Mouse (Mus musculus) urinary bladder, adult 2 months (tissue): ENCODE data around the gene Ptp4a2. TPM values are rescaled to one million over a fixed set of nuclear protein-coding genes. Genes with fewer than 3 reads are reported as not detected.
"Not testable (repeated sequence)": the region's sequence is repeated elsewhere in the genome, so short reads cannot be mapped to it uniquely, and the experiment has no call there.

ENCODE experiments used
- DNase-seq: peaks from one replicate; pipeline ENCODE4 v3.0.0; 2022; ENCODE audit warnings: low spot score
- polyA plus RNA-seq: library from polyadenylated mRNA; depleted of rRNA; stranded (reverse); fragments of >200 nt; gene quantifications from 2 replicates; pipeline ENCODE4 v1.2.3, GENCODE M21; 2012

Gene Ptp4a2
- polyA plus RNA-seq, 1 experiment, result 121 TPM

DNA sequence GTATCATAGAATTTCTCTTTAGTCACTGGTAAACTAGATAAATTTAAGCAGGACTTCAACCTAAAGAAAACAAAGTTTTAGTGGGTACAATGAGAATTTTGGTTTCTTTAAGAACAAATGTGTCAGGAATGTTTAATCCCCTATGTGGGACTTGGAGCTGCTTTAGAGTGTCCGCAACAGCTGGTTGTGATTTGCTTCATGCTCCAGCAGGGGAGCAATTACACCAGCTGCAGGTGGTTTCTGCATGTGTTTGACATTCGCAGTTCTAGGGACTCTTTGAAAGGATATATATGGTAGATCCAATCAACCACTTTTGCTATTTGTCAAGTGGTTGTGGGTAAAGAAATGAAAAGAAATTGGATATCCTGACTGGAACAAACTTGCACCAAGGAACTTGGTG lies 39.5 kb downstream of the Ptp4a2 start:
- DNase-seq, result no peak

DNA sequence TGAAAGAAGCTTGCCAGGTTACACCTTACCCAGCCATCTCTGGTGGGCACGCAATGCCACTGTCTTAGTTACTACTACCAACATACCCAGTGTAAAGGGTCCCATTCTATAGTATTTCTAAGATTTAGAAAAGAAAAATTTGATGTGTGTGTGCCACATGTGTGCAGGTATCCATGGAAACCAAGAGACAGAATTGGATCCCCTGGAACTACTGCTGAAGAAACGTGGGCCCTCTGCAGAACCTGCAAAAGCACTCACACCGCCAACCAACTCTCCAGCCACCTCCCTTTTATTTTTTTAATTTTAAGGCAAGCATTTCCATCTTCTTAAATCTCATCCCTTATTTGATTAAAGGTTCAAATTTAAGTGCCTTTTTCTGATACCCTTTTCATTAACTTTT lies 40.8 kb downstream of the Ptp4a2 start:
- no peak for DNase-seq

DNA sequence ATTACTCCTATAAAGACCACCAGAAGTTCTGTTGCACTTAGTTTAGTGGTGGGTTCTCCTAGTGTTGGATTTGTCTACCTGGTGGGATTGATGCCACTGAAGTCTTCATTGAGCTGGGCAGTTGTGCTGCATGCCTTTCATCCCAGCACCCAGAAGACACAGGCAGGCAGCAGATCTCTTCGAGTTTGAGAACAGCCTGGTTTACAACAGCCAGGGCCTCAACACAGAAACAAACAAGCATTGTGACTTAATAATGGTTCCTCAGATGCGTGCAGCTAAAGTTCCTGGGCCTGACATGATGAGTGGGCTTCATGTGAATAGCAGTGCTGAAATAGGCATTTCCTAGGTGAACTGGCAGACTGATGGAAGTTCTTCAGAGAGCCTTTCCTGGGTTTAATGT lies 42.0 kb downstream of the Ptp4a2 start:
- DNase-seq, result no peak

DNA sequence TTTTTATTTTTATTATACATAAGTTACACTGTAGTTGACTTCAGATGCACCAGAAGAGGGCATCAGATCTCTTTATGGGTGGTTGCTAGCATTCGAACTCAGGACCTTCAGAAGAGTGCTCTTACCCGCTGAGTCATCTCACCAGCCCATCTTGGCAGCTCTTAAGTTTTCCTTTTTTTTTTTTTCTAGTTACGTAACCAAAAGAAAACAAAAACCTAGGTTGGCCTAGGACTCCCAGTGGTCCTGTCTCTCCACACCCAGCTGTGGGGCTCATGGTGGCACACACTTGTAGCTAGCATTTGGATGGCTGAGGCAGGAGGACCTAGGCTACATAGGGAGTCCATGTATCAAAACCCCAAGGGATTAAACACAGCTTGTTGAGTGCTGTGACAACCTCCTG lies 43.0 kb downstream of the Ptp4a2 start:
- DNase-seq, result no peak

DNA sequence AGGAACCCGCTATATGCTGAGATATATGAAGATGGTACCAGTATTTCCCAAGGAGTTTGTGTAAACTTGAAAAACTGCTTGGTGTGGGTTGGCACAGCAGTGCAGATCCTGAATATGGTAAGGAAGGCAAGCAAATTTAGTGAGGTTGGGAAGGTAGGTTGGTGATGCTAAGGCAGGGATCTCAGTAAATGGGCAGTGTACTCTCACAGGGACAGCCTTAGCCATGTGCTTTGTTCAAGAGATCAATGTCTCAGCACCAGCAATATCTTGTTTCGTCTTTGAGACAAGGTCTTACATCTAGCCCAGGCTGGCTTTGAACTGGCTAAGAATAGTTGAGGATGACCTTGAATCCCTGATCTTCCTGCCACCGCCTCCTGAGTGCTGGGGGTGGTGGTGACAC lies 43.6 kb downstream of the Ptp4a2 start:
- no peak for DNase-seq

DNA sequence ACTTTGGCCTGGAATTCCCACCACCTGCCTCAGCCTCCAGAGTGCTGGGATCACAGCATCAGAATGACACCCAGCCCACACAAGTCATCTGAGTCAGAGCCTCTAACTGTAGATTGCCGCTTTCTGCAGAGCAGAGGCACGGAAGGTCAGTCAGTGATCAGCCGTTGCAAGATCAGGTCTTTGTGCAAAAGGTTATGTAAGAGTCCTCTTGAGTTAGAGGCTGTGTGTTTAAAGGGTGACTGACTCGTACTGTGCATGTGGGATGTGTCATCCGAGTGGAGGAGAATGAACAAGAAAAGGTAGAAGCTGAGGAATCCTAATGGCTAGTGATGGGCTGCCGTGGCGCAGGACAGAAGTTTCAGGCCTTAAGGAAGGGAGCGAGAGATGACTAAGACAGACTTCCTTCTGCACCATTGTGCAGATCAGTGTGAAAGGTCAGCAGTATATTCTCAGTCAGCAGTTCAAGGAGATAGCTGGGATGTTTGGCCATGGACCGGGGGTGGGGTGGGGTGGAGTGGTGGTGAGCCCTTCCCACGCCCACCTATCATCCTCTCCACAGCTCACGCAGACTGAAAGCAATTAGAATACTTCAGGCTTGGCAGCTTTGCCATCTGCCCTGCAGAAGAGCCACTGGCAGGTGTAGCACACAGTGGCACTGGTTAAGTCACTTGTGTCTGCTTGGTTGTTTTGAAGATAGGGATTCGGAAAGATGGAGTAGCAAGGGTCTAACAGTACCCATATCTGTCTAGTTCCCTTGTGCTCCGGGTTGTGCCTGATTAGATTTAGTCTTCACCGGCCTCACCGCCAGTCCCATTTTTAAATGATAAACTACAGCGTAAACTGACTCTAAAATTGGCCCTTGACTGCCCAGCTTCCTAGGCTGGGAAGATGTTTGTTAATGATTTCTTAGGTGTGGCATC lies 44.3 kb downstream of the Ptp4a2 start:
- DNase-seq, result no peak

DNA sequence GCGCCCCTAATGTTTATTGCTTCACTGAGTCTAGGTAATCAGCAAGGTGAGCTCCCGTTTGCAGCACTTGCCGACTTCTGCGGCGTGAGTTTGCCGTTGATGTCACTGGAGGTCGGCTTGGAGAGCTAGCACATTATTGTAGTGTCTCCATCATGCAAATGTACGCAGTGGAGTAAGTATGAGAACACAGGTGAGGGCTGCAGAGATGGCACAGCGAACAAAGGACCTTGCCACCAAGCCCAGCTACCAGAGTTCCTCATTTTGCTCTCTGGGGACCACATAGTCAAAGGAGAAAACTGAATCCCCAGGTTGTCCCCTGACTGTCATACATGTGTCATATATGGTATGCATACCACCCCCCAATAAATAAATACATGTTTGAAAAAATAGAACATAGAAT lies 49.4 kb downstream of the Ptp4a2 start:
- no peak for DNase-seq

DNA sequence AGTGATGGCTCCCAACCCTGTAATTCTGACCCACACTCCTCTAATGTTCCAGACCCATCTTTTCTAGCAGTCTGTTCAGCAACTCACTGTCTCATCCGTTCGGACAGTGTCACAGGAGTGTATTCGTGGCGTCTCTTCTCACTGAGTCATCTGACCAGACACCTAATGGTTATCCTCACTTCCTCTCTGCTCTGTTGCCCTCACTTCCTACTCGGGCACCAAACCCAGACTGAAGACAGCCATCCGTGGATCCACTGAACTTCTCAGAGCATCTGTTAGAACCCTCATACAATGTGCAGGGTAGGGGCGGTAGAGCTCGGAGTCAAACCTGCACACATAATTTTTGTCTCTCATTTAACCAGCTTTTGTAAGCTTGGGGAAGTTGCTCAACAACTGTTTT lies 50.4 kb downstream of the Ptp4a2 start:
- no peak for DNase-seq

DNA sequence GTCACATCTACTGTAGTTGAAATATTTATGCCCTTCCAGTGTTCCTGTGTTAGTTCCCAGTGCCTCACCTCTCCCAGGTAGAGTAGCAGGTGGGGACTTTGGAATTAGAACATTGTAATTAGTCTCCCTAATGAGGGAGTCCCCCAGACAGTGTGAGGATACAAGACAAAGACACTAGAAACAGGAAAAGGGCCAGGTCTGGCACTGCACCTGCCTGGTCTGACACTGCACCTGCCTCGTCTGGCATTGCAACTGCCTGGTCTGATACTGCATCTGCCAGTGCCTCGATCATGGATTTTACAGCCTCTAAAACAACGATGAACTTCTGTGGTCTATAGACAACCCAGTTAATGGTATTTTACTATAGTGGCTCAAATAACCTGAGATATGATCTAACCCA lies 51.3 kb downstream of the Ptp4a2 start:
- no peak for DNase-seq

DNA sequence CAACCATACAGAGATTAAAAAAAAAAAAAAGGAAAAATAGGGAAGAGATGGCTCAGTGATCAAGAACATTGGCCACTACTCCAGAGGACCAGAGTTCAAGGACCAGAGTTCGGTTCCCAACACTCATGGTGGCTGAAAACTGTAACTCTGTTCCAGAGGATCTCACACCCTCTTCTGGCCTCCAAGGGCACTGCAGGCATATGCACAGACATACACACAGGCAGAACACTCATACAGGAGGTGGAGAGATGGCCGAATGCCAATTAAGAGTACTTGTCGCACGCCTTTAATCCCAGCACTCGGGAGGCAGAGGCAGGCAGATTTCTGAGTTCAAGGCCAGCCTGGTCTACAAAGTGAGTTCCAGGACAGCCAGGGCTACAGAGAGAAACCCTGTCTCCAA lies 55.2 kb downstream of the Ptp4a2 start:
- not testable (repeated sequence) for DNase-seq

DNA sequence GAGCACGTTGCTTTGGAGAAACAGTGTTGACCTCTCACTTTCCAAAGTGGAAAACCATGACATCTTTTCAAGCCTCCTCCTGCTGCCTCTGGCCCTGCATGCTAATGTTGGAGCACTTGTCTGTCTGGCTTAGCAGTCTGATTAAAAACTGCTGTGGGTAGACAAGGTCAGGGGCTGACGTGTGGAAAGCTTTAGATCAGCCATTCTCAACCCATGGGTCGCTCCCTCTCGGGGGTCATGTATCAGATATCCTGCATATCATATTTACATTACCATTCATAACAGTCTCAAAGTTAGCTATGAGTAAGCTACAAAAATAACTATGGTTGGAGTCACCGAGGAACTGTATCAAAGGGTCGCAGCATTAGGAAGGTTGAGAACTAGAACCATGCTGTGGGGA lies 57.2 kb downstream of the Ptp4a2 start:
- no peak for DNase-seq

DNA sequence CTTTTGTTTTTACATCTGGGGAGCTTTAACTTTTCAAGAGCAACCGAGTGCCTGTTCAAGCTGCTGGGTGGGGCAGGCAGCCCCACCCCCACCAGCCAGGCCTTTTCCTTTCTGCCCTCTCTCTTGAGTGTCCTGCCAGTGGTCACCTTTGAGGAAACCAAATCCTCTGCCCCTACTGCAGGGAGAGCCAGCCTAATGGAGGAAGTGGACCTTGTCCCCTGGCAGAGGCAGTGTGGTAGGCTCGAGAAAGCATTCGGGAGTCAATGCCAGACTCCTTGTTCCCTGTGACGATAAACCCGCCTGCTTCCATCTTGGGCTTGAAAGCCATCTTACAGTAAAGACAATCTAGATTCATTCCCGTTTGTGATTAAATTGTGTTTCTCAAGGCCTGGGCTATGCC lies 59.5 kb downstream of the Ptp4a2 start:
- no peak for DNase-seq

DNA sequence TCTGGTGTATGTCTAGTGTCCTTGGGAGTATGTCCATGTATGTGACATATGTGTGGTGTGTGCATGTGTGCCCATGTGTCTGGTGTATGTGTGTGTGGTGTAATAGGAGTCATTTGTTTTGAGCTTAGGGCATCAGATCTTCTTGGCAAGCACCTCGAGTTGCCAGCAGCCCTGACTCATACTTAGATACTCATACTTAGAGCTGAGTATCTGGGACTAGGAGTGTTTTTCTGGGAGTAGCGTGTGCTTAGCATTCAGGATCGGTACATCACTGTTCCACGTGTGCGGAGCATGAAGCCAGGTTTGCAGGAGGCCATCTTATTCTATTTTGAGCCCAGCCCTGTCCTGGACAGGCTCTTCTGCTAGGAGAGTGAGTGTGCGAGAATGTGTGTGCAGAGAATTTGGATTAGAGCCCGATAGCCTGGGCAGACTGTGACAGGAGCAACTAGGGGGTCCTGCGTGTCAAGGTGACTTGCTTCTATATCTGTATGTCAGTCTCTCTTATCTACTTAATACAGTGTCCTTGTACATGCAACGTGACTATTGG lies 61.4 kb downstream of the Ptp4a2 start:
- DNase-seq, result no peak

DNA sequence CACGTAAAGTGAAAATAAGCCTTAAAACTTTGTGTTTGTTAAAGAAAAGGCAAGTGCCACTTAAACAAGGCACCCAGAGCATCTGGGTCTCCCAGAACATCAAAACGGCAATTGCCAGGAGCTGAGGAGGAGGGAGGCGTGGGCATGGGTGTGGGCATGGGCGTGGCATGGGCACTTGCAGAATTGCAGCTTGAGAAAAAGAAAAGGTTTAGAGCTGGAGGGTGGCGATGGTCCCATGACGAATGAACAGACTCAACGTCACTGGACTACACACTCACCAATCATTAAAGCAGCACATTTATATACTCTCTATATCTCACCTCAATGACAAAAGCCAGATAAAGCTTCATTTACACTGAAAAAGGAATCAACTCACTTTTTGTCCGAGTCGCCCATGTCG lies 63.8 kb downstream of the Ptp4a2 start:
- DNase-seq, result no peak

DNA sequence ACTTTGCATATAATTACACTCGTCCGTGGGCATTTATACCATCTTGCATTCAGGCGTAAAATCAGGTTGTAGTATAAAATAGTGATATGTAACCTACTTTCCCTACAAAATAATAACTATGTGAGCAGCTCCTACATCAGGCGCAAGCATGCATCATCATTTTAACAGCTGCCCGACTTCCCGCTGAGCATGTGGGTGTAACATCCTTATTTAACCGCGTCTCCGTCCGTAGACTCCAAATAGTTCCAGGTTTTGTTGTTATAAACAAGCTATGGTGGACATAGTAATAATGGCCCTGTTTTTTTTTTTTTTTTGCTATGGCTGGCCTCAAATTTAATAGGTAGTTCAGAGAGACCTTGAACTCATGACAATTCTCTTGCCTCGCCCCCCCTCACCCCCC lies 64.4 kb downstream of the Ptp4a2 start:
- no peak for DNase-seq

DNA sequence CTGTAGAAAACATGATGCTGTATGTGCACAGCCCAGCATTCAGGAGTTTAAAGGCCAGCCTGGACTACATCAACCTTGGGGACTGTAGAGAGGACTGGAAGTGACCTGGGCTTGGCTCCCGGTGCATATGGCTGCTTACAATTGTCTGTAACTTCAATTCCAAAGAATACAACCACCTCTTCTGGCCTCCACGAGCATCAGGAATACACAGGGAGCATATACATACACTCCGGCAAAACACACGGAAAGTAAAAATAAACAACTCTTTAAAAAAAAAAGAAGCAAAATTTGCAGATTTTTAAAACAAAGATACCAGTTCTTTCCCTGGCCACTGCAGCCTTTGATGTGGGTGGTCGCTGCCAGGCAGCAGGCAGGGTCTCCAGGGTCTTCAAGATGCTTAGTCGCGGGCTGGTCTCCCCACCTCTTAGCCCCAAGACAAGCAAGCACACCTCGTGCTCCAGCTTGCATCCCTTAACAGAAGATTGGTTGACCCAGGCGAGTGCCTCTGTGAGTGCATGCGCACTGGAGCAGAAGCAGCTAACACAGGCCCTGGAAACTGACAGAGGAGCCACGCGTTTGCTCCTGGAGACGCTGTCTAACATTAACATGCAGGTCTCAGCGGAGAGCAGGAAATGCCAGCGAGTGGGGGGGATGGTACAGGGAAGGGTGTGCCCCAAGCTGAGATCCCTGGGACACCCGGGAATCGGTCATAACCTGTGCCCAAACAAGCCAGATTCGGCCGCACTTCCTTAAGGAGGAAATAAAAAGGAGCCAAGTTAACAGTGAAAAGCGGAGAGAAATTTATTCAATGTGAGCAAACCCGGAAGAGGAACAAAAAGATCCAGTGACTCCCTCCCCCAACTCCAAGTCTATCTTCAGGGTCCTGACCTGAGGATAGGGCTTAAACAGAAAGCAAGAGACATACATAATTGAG lies 66.1 kb downstream of the Ptp4a2 start:
- peak; percentile 66 for DNase-seq

DNA sequence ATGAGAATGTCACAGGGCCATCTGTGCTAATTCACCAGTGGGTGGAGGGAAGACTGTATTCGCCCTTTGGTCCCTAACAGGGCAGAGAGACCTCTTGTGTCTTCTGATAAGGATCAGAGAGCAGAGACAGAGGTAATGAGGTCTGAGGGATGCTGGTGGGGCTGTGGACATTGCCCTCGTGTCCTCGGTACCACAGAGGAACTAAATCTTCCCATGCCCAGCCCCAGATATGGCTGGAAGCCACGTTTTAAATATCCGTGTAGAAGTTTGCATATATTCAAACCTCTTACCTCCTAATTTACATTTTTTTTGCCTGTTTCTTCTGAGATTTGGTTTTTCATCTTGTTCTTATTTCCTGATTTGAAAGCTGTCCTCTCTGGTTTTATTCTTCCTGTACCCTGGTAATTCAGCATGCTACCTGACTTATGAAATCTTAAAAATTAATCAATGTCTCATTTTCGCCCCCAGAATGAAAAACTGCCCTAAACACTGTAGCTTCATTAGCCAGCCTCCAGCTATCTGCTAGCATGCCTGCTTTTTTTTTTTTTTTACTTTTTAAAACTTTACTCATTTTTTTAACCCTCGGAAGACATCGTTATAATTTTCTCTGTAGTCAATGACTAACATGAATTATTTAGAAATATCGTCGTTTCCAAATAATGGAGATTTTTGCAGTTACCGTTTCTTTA lies 67.1 kb downstream of the Ptp4a2 start:
- DNase-seq, result no peak

DNA sequence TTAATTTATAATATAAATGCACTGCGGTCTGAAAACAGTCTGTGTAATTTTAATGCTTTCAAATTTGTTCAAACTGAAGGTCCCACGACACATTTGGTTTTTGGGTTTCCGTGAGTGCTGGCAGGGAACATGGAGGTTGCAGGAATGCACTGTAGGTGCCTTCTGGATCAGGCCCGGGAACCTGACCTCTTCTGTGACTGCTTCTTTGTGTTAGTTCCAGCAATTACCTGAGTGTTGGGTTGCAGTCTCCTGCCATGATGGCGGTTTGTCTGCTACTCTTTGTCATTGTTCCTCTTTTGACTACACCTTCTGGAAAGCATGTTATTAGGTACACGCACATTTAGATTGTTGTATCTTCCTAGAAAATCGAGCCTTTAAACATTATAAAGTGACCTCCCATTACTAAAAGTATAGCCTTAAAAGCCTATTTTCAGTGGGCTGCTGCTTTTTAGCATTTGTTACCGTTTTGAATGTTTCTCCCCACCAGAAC lies 67.7 kb downstream of the Ptp4a2 start:
- DNase-seq, result no peak

DNA sequence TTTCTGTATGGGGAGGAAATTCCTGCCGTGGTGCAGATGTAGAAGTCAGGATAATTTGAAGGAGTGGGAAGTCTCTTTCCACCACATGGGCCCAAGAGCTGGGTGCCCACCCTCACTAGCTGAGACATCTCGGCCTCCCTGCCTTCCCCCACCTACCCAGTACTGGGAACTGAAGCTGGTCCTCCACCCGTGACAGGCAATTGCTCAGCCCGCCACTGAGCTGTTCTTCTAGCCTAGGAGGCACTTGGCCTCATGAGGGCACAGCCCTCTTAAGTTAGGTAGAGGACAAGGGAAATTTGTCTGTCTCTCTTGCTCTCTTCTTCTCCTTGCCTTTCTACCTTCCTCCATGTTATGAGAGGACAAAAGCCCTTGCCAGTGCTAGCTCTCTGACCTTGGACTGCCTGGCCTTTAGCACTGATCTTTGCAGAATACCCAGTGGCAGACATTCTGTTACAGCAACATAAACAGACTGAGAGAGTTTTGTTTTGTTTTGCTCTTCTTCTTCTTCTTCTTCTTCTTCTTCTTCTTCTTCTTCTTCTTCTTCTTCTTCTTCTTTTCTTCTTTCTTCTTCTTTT lies 68.3 kb downstream of the Ptp4a2 start:
- no peak for DNase-seq

DNA sequence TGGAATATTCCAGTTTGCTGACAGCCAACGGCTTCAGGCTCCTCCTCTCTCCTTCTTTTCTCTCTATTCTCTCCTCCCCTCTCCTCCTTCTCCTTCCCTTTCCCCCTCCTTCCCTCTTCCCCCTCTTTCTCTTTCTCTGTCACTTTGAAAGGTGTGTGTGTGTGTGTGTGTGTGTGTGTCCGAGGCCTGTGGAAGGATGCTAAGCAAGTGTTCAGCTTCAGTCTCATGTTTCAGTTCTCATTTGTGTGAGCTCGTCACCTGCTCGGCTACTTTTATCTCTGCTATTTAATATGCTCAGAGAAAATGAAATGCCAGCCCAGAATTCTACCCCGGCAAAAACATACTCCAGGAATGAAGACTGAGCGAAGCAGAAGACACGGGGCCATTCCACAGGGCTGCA lies 69.6 kb downstream of the Ptp4a2 start:
- DNase-seq, result no peak

DNA sequence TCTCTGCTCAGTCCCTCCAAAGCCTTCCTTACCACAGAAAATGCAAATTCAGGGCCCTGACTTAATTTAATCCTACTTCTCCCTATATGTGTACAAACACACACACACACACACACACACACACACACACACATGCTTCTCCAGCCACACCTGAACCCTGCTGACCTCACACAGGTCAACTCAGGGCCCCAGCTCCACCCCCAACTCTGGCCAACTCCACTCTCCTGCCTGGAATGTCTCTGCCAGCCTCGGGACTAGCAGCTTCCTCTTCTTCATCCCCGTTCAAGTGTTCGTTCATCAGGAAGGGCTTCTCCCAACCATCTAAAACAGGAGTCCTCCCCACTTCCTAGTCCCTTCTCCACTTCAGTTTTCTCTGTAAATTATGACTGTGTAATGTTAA lies 70.6 kb downstream of the Ptp4a2 start:
- DNase-seq, result no peak
